Mouse (Mus musculus) heart, embryonic 16.5 days (tissue): ENCODE data around the gene Rnf227. TPM values are rescaled to one million over a fixed set of nuclear protein-coding genes. Genes with fewer than 3 reads are reported as not detected.

ENCODE experiments used
- ATAC-seq: fragments of 200-750 bp; cut with Nextera tagmentation; replicated peaks from 2 replicates; pipeline ENCODE4 v1.8.0; 2017; ENCODE audit warnings: moderate number of reproducible peaks; ENCODE audit not compliant: insufficient read depth, low FRiP score; ENCODE audit errors: extremely low read depth
- H3K27ac ChIP-seq: fragments of 300-500 bp; sonication (generic); 2 replicates; pipeline ENCODE4 v1.5.1; 2014; ENCODE audit warnings: mild to moderate bottlenecking, low read length, control low read depth, moderate library complexity
- H3K27me3 ChIP-seq: fragments of 300-500 bp; sonication (generic); 2 replicates; pipeline ENCODE4 v1.6.1; 2014; ENCODE audit warnings: low read length, mixed read lengths; ENCODE audit not compliant: control insufficient read depth, insufficient read depth
- H3K36me3 ChIP-seq: fragments of 300-500 bp; sonication (generic); 2 replicates; pipeline ENCODE4 v1.6.1; 2014; ENCODE audit not compliant: control insufficient read depth, insufficient read depth
- H3K4me1 ChIP-seq: fragments of 300-500 bp; sonication (generic); 2 replicates; pipeline ENCODE4 v1.6.1; 2014; ENCODE audit warnings: low read length, mixed read lengths; ENCODE audit not compliant: control insufficient read depth, insufficient read depth
- H3K4me2 ChIP-seq: fragments of 300-500 bp; sonication (generic); 2 replicates; pipeline ENCODE4 v1.6.1; 2014; ENCODE audit warnings: low read depth, mild to moderate bottlenecking, control low read depth, low read length
- H3K4me3 ChIP-seq: fragments of 300-500 bp; sonication (generic); 2 replicates; pipeline ENCODE4 v1.5.1; 2014; ENCODE audit warnings: mild to moderate bottlenecking, control low read depth, low read length
- H3K9ac ChIP-seq: fragments of 300-500 bp; sonication (generic); 2 replicates; pipeline ENCODE4 v1.6.1; 2014; ENCODE audit warnings: low read length, control low read depth
- H3K9me3 ChIP-seq: fragments of 300-500 bp; sonication (generic); replicated peaks from 2 replicates; pipeline ENCODE4 v1.6.1; 2016; ENCODE audit warnings: low read length; ENCODE audit not compliant: control insufficient read depth
- WGBS: fragments of 180-500 bp; shearing (Covaris S2); extraction: QIAGEN DNeasy Blood & Tissue Kit; methylation state at CpG from one replicate; pipeline ENCODE4 v1.1.7; 2014; 5-methylcytosine and 5-hydroxymethylcytosine counted together
- polyA plus RNA-seq: library from polyadenylated mRNA; unstranded; fragments of >200 nt; fragmentation: Nextera tagmentation; extraction: Ambion mirVana; gene quantifications from 2 replicates; pipeline ENCODE4 v1.2.1, GENCODE M21; 2015

Rnf227 gene
- polyA plus RNA-seq, 1 experiment from 2014 or later, result 6.5 TPM

DNA sequence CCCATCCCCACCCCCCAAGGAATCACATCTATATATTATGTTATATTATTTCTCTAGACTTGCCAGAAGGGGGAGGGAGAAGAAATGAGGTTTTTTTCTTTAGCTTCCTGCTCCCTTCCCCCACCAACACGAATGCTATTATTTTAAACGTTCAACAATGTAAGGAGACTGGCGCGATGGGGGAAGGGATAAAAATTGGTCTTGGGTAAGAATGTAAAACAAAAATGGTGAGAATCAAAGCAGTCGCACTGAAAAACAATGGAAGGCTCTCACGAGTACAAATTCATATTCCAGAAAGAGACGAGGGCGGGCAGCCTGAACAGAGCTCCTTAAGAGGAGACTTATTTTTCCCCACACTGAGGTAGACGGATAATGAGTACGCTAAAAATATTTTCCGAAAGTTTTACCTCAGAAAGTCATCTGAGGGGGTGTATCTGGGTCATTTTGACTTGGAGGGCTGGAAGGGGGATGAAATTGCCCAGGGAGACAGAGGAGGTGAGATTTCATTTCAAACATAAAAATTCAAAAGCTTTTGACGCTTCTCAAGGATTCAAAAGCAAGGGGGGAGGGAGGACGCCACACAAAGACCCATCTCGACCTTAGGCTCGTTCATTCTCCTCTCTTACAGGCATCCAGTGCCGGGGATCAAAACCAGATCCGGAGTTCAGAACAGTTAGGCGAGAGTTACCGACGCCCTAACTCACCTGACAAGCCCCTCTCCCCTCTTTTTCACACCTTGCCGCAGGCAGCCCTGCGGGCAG, 26.8 kb downstream of the Rnf227 start:
- Histone ChIP-seq H3K4me3 (peak overlapping the region; percentile 94), H3K4me1 (peaks cover 44% of the 10 kb centered on the region), H3K9ac (peak overlapping the region; percentile 98), H3K9me3 (no peaks in the 10 kb centered on the region), H3K36me3 (peaks cover 1% of the 10 kb centered on the region; the same call in 1 of the 2 replicates), H3K27me3 (no peaks in the 10 kb centered on the region), H3K27ac (peak overlapping the region; percentile 91), H3K4me2 (peak overlapping the region; percentile 93)
- no peak for ATAC-seq
- under 1% methylated on average over 22 of the region's 22 CpGs for WGBS

DNA sequence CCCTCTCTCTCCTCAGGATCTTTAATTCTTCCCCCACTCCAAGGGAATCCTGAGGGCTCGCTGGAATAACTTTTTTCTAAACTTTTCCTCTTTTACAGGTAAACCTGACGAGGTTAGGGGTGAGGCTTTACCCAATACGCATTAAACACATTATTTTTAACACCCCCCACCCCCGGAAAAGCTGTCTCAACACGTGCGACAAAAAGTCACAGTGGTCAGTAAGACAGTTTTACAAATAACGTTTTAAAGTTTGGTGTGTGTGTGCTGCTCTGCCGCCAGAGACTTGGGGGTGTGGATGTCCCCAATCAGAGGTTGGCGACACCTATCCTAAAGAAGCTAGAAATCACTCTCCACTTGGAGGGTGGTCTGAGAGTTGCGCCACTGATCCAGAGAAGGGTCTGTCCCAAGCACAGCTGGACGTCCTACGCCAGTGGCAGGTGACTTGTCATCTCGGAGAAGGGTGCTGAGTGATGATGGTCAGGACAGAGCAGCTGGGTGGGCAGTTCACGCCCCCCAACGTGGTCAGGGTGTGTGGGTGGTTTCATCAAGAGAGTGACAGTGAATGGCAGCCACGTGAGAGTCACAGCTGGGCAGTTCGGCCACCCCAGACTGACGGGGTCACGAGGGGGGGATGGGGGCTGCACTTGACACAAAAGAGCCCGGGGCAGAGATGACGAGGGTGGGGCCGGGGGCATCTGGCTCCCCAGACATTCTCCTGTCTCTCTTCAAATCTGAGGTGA, 27.5 kb downstream of the Rnf227 start:
- peak overlapping the region; percentile 98 for H3K9ac ChIP-seq
- H3K9me3 ChIP-seq, result no peaks in the 10 kb centered on the region
- ATAC-seq, result no peak
- H3K4me1 ChIP-seq, result peaks cover 49% of the 10 kb centered on the region
- H3K4me2 ChIP-seq, result peak overlapping the region; percentile 93
- under 1% methylated on average over 22 of the region's 22 CpGs for WGBS
- no peaks in the 10 kb centered on the region for H3K36me3 ChIP-seq
- H3K27ac ChIP-seq, result peak overlapping the region; percentile 91
- H3K27me3 ChIP-seq, result no peaks in the 10 kb centered on the region
- peak overlapping the region; percentile 94 for H3K4me3 ChIP-seq

DNA sequence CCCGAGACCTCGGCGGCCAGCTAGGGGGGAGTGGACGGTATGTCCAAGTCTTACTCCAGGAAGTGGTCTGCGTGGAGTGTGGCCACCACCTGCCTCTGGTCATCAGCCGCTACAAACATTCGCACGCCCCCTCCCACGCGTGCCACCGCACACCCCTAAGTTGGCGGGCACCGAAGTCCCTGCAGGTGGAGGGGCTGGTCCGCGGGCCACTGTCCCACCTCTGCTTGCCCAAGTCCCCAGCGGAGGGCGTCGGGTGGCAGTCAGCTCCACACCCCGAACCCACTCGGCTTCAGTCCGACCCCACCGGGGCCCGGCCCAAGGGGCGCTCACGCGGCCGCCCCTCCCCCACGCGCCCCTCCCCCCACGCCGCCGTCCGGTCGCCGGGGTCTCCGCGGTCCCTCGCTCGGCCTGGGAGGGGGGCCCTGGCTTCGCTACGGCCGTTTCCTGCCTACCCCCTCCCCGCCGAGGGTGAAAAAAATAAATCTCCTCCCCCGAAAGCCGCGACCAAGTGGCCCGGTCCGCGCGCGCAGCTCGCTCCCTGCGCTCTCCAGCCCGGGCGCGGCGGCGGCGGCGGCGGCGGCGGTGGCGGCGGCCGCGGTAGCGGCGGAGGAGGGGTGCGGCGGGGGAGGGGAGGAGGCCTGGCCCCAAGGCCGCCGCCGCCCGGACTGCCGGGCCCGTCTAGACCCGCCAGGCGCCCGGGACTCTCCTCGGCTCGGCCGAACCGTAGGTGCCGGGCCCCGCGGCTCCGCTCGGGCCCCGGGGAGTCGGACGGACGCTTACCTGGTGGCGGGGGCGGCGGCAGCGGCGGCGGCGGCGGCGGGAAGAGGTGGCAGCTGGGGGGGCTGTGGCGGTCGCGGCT, 28.3 kb downstream of the Rnf227 start:
- 0% methylated on average over 83 of the region's 106 CpGs for WGBS
- Histone ChIP-seq H3K4me2 (peak overlapping the region; percentile 93), H3K9ac (peak overlapping the region; percentile 98), H3K4me1 (peaks cover 49% of the 10 kb centered on the region), H3K27me3 (no peaks in the 10 kb centered on the region), H3K4me3 (peak overlapping the region; percentile 94), H3K36me3 (no peaks in the 10 kb centered on the region), H3K27ac (peak overlapping the region; percentile 91), H3K9me3 (no peaks in the 10 kb centered on the region)
- ATAC-seq, result 0 out of 2 replicates have a peak, but pooled peaks have one; percentile 4

DNA sequence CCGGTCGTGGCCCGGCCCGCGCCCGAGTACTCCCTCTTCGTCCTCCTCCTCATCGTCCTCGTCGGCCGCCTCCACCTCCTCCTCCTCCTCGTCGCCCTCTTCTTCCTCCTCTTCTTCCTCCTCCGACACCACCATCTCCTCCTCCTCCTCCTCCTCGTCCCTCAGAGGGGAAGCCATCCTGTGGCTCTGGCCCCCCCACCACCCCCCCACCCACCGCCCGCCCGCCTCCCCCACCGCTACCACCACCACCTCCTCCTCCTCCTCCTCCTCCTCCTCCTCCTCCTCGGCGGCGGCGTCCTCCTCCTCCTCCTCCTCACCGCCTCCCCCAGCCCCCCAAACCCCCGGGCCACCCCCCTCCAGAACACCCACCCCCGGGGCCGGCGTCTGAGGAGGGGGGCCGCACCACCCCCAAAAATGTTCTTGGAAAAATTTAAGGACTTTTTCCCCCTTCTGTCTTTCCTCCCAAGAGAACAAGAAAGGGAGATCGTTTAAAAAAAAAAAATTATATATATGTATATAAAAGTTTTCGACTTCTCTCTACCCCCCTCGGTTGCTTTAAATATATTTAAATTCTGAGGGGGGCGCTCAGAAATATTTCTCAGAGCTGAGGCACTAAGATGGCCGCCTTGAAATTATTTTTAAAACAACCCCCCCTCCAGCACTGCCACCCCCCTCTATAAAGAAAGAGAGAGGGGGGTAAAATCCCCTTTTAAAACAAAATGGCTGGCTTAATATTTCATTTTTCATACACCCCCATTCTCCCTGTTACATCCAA, 29.1 kb downstream of the Rnf227 start, which contains the start of gene Chd3:
TSS of gene Chd3 (minus strand) at position 192 of the 775 bp plus-strand sequence.
- Histone ChIP-seq H3K4me2 (peak within 1 kb of the TSS; percentile 93), H3K36me3 (no peaks in the 10 kb centered on the region), H3K4me1 (peaks cover 47% of the 10 kb centered on the region), H3K9ac (peak within 1 kb of the TSS; percentile 98), H3K27me3 (no peaks in the 10 kb centered on the region), H3K27ac (peak within 1 kb of the TSS; percentile 91), H3K9me3 (no peaks in the 10 kb centered on the region), H3K4me3 (peak within 1 kb of the TSS; percentile 94)
- WGBS, result 3% methylated on average over 21 of the region's 34 CpGs
- no peak for ATAC-seq

DNA sequence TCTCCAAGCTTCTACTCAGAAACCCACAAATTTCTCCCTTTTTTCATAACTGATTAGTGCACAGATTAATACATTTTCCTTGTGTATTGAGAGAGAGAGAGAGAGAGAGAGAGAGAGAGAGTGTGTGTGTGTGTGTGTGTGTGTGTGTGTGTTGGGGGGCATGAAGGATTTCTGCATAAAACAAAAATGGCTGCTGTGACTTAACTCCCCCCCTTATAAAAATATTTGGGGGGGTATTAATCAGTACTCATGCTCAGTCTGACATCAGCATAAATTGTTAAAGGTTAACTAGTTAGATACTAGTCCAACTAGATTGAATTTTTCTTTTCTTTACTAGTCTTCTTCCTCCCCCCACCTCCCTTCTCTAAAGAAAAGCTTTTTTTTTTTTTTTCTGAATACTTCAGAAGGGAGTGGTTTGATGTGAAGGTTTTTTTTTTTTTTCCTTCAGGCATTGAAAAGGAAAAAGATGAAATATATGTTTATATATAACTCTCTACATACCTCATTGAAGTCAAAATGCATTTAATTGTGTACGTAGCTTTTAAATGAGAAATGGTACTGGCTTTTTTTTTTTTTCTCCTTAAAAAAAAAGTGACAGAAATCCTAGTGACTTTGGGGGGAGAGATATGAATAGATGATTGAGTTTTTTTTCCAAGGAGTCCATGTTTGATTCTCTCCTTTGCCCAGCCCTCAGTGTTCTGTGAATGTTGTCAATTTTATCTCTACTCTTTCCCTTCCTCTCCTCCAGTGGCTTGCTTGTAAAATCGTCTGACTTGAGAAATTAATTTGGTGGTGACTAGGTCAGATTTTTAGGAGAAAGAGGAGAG, 29.9 kb downstream of the Rnf227 start:
- peaks cover 39% of the 10 kb centered on the region for H3K4me1 ChIP-seq
- no peaks in the 10 kb centered on the region for H3K36me3 ChIP-seq
- no peak for ATAC-seq
- peak overlapping the region; percentile 93 for H3K4me2 ChIP-seq
- H3K27me3 ChIP-seq, result no peaks in the 10 kb centered on the region
- H3K9me3 ChIP-seq, result no peaks in the 10 kb centered on the region
- 44% methylated on average over 2 of the region's 2 CpGs for WGBS
- peak overlapping the region; percentile 62 for H3K27ac ChIP-seq
- no peak overlapping the region; the same call in 1 of the 2 replicates for H3K4me3 ChIP-seq
- H3K9ac ChIP-seq, result no peak overlapping the region

DNA sequence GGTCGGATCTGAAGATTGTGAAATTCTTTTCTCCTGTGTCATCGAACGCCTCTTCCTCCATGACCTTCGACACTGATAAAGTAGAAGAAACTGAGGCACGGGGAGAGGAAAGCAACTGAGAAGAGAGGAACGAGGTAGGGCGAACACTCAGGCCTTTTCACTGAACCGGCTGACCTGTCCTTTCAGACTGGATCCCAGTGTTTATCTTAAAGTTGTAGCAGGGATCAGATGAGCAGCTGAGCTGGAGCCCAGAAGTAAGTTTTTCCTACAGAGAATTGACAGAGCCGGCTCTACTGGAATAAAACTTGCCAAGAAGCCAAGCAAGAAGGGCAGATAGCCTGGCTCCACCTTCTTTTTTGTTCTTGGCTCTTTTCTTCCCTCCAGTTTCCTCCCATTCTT, 30.6 kb downstream of the Rnf227 start:
- WGBS, result 32% methylated on average over 9 of the region's 9 CpGs
- Histone ChIP-seq H3K27me3 (no peaks in the 10 kb centered on the region), H3K9me3 (no peaks in the 10 kb centered on the region), H3K4me1 (peaks cover 33% of the 10 kb centered on the region), H3K36me3 (no peaks in the 10 kb centered on the region), H3K9ac (no peak overlapping the region), H3K27ac (peak overlapping the region; percentile 62), H3K4me3 (no peak overlapping the region), H3K4me2 (peak overlapping the region; percentile 34; the same call in 1 of the 2 replicates)
- no peak for ATAC-seq

DNA sequence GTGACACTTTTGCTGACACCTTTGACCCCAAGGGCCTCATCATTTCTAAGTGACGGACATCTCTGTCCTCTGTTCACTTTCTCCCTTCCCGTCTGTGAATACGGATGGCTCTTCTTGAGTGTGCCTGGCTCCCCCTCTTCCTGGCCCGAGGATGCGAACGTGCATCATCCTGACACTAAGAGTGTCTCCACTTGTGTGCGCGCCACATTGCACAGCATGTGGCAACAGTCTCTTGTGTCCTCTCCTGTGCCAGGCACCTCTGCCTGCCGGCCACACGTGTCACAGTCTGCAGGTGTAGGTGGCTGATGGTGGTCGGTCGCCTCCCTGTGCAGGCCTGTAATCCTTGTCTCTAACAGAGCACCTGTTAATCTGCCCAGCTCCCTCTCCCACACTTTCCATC, 31.3 kb downstream of the Rnf227 start:
- Histone ChIP-seq H3K27me3 (no peaks in the 10 kb centered on the region), H3K9me3 (no peaks in the 10 kb centered on the region), H3K4me2 (no peak overlapping the region), H3K27ac (no peak overlapping the region), H3K36me3 (no peaks in the 10 kb centered on the region), H3K9ac (no peak overlapping the region), H3K4me1 (peaks cover 28% of the 10 kb centered on the region), H3K4me3 (no peak overlapping the region)
- ATAC-seq, result no peak
- whole genome bisulfite sequencing, result 51% methylated on average over 12 of the region's 12 CpGs
